Mouse (Mus musculus): ENCODE measurements at regions not wholly inside any gene's neighbourhood (a gene's known extent, or its start where the extent isn't known, plus 50 kb on each side); places are given as distances from the start of the nearest gene placed in this dataset.
"Not testable (repeated sequence)": the region's sequence is repeated elsewhere in the genome, so short reads cannot be mapped to it uniquely, and the experiment has no call there.

GRCm38 (mm10) chr7:29639591-29639990 lies 87.2 kb downstream of the Catsperg2 start:
- DNase-seq = not testable (repeated sequence)

DNA sequence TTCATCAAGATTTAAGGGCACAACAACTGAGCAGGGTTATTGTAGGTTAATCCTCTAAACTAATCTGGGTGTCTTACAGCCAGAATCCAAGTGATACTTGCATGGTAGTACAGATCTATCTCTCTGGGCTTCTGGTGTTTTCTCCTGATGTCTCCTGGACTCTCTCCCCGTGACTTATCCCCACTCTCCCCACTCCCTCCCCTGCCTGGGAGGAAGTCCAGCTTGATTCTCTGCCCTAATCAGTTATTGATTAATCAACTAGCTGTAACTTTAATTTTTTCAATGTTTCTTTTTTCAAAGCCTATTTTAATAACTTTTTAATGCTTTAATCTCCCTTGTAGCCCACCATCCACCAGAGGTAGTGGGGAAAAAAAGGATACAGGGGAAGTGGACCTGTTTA lies 83.9 kb upstream of the Sipa1l3 start:
- DNase-seq = no peak

DNA sequence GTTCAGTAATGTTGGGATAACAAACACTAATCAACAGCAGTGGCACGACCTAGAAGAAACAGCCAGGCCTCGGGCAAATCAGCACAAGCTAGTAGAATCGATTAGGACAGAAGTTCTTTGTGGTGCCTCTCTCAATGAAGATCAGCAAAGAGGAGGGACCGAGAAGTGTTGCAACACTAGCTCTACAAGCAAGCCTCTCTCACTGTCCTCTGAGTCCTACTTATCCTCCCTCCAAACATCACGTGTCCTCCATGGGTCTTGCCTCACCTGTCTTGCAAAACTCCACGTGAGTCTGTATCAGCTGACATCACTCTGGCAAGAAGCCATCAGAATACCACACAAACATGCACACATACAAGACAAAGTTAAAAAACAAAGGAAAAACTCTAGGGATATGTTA lies 82.9 kb upstream of the Sipa1l3 start:
- no peak for DNase-seq

GRCm38 (mm10) chr7:29597291-29597690 lies 78.8 kb upstream of the Sipa1l3 start:
- peak; percentile 54 for DNase-seq

- no peak for DNase-seq
These were observed 59.7 kb upstream of the Sipa1l3 start for GRCm38 (mm10) chr7:29578128-29578527.

- no peak for DNase-seq
These were observed 57.2 kb upstream of the Sipa1l3 start for GRCm38 (mm10) chr7:29575606-29576005.
